Mouse (Mus musculus): ENCODE results near the gene Bcar3. TPM values are rescaled to one million over a fixed set of nuclear protein-coding genes. Genes with fewer than 3 reads are reported as not detected.

The Bcar3 gene
- total and polyA plus RNA-seq, 3 experiments: 47.4 to 61.2 (median 52.0) TPM

DNA sequence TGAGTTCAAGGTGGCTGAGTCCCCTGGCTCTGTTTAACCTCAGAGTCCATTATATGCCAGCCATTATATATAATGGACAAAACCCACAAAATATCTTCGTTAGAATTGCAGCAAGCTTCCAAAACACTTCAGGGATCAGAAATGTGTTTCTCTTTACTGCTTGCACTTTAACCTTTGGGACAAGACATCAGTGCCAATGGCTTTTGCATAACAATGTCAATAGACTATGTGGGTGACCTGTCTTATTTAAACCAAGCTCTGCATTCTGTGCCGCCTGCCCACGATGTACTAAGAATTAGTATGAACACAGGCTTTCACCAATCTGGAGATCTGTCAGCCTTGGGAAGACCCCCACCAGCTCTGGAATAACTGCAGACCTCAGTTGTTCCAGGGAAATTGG lies 190.4 kb downstream of the Bcar3 start:
- DNase-seq (ENCODE audit: extremely low read depth): no peak
- H3K9ac ChIP-seq (ENCODE audit: insufficient read depth, low read depth): no peak overlapping the region
- TF ChIP-seq GABPA (IDR thresholded peaks at IDR 0.05; ENCODE audit: insufficient replicate concordance, low read depth, low read length): no peak
- TF ChIP-seq ZC3H11A (IDR thresholded peaks at IDR 0.05; ENCODE audit: low read depth, low read length): no peak
- no peak for TF ChIP-seq MXI1 (IDR thresholded peaks at IDR 0.05; ENCODE audit: low read depth, low read length)
- TF ChIP-seq E2F4 (IDR thresholded peaks at IDR 0.05; ENCODE audit: insufficient replicate concordance, low read depth, low read length): no peak
- TF ChIP-seq MAX (IDR thresholded peaks at IDR 0.05; ENCODE audit: low read length): no peak
- TF ChIP-seq SIN3A (IDR thresholded peaks at IDR 0.05; ENCODE audit: low read length): no peak
- TF ChIP-seq POLR2A (IDR thresholded peaks at IDR 0.05; ENCODE audit: low read depth, low read length): no peak
- no peak for TF ChIP-seq ZKSCAN1 (IDR thresholded peaks at IDR 0.05; ENCODE audit: borderline replicate concordance, low read depth, low read length)
- TF ChIP-seq HCFC1 (IDR thresholded peaks at IDR 0.05; ENCODE audit: low read depth, low read length): no peak
- TF ChIP-seq USF2 (conservative IDR thresholded peaks at IDR 0.05; ENCODE audit: low read depth, low read length): no peak
- TF ChIP-seq MEF2A (IDR thresholded peaks at IDR 0.05; ENCODE audit: borderline replicate concordance, low read depth, low read length): no peak
- TF ChIP-seq EP300 (IDR thresholded peaks at IDR 0.05; ENCODE audit: low read length): no peak
- TF ChIP-seq ELF1 (IDR thresholded peaks at IDR 0.05; ENCODE audit: low read depth, low read length): no peak
- TF ChIP-seq BHLHE40 (IDR thresholded peaks at IDR 0.05; ENCODE audit: low read depth, low read length): no peak
- no peak for TF ChIP-seq TBP (conservative IDR thresholded peaks at IDR 0.05; ENCODE audit: low read depth, low read length)
- TF ChIP-seq CHD2 (IDR thresholded peaks at IDR 0.05; ENCODE audit: low read length): no peak
- TF ChIP-seq PAX5 (IDR thresholded peaks at IDR 0.05; ENCODE audit: low read length): no peak
- TF ChIP-seq ETS1 (conservative IDR thresholded peaks at IDR 0.05; ENCODE audit: low read depth, low read length): no peak
- no peak for TF ChIP-seq MYC (IDR thresholded peaks at IDR 0.05; ENCODE audit: low read depth, low read length)
- peaks cover 11% of the 10 kb centered on the region for H3K79me2 ChIP-seq (replicated peaks; ENCODE audit: control insufficient read depth, extremely low read depth, insufficient read depth, poor library complexity, severe bottlenecking)
- no peak overlapping the region for H3K4me3 ChIP-seq (replicated peaks in 1 of 3; ENCODE audit: low read depth in 2 of 3, low read length in 2 of 3, poor library complexity in 1 of 3)
- no peak overlapping the region for H3K4me2 ChIP-seq (ENCODE audit: insufficient read depth, low read depth, poor library complexity, severe bottlenecking)
- in situ Hi-C loops (cut with MboI; ENCODE audit: low pct_ligation_motif_present, low pct_unique_long_range_greater_than_20kb, low sequenced_read_pairs): no loop called here
- H3K4me1 ChIP-seq (ENCODE audit: control insufficient read depth in 1 of 2, insufficient read depth in 2 of 2): peaks cover 10 to 81% of the 10 kb centered on the region in 2 experiments
- no peaks in the 10 kb centered on the region for H3K27me3 ChIP-seq (replicated peaks)
- dilution Hi-C loops (cut with MboI; ENCODE audit: extremely low pct_ligation_motif_present, extremely low pct_unique_long_range_greater_than_20kb, low sequenced_read_pairs): no loop called here
- H3K36me3 ChIP-seq (replicated peaks in 1 of 2; ENCODE audit: control insufficient read depth in 1 of 2, insufficient read depth in 1 of 2, low read length in 1 of 2): peaks cover 9 to 90% of the 10 kb centered on the region in 2 experiments
- no peaks in the 10 kb centered on the region for H3K9me3 ChIP-seq (replicated peaks; ENCODE audit: low read length)
- H3K27ac ChIP-seq (ENCODE audit: insufficient read depth, low read depth): no peak overlapping the region

DNA sequence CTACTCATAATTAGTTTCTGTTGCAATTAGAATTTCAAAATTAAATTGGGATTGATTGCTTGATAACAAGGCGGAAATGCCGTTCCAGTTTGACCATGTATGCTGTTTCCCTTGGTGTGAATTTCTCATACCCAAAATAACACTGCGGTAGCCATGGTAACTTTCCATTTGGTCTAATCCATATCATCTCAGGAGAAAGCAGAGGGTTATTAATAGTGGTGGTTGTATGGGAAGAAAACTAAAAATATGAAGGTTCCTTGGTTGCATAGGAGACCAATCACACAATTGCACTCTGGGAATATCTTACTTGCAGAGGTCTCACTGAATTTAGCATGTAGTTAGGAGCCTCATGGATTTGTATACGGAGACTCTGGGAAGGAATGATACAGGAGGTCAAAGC lies 191.8 kb downstream of the Bcar3 start:
- in situ Hi-C loops (cut with MboI; ENCODE audit: low pct_ligation_motif_present, low pct_unique_long_range_greater_than_20kb, low sequenced_read_pairs): no loop called here
- no peak overlapping the region for H3K27ac ChIP-seq (ENCODE audit: insufficient read depth, low read depth)
- TF ChIP-seq GABPA (IDR thresholded peaks at IDR 0.05; ENCODE audit: insufficient replicate concordance, low read depth, low read length) (no peak), CHD1 (IDR thresholded peaks at IDR 0.05; ENCODE audit: low read depth, low read length) (no peak), E2F4 (IDR thresholded peaks at IDR 0.05; ENCODE audit: insufficient replicate concordance, low read depth, low read length) (no peak), NELFE (IDR thresholded peaks at IDR 0.05; ENCODE audit: low read depth, low read length) (no peak), ETS1 (conservative IDR thresholded peaks at IDR 0.05; ENCODE audit: low read depth, low read length) (no peak), MAX (IDR thresholded peaks at IDR 0.05; ENCODE audit: low read length) (no peak), USF1 (IDR thresholded peaks at IDR 0.05; ENCODE audit: low read depth, low read length) (no peak), RAD21 (IDR thresholded peaks at IDR 0.05; ENCODE audit: low read depth, low read length) (no peak), IRF4 (IDR thresholded peaks at IDR 0.05; ENCODE audit: low read depth, low read length) (no peak), TBP (conservative IDR thresholded peaks at IDR 0.05; ENCODE audit: low read depth, low read length) (no peak), RCOR1 (conservative IDR thresholded peaks at IDR 0.05; ENCODE audit: low read depth, low read length) (no peak)
- no peak overlapping the region for H3K9ac ChIP-seq (ENCODE audit: insufficient read depth, low read depth)
- dilution Hi-C loops (cut with MboI; ENCODE audit: extremely low pct_ligation_motif_present, extremely low pct_unique_long_range_greater_than_20kb, low sequenced_read_pairs): no loop called here
- H3K79me2 ChIP-seq (replicated peaks; ENCODE audit: control insufficient read depth, extremely low read depth, insufficient read depth, poor library complexity, severe bottlenecking): peaks cover 14% of the 10 kb centered on the region
- H3K4me1 ChIP-seq (ENCODE audit: control insufficient read depth in 1 of 2, insufficient read depth in 2 of 2): peaks cover 0 to 72% of the 10 kb centered on the region in 2 experiments; a peak in 2 of 4 replicates
- DNase-seq (ENCODE audit: extremely low read depth): no peak
- H3K9me3 ChIP-seq (replicated peaks; ENCODE audit: low read length): no peaks in the 10 kb centered on the region
- H3K27me3 ChIP-seq (replicated peaks): no peaks in the 10 kb centered on the region
- peaks cover 14 to 88% of the 10 kb centered on the region in 2 experiments for H3K36me3 ChIP-seq (replicated peaks in 1 of 2; ENCODE audit: control insufficient read depth in 1 of 2, insufficient read depth in 1 of 2, low read length in 1 of 2)
- H3K4me2 ChIP-seq (ENCODE audit: insufficient read depth, low read depth, poor library complexity, severe bottlenecking): no peak overlapping the region
- no peak overlapping the region for H3K4me3 ChIP-seq (replicated peaks in 1 of 3; ENCODE audit: low read depth in 2 of 3, low read length in 2 of 3, poor library complexity in 1 of 3)
